Mouse (Mus musculus): Measurements from ENCODE around the gene Pepd. TPM values are rescaled to one million over a fixed set of nuclear protein-coding genes. Genes with fewer than 3 reads are reported as not detected.

Pepd gene
- polyA plus RNA-seq, 1 experiment from 2014 or later, result 44.5 TPM

- Histone ChIP-seq H3K9ac (replicated peaks; ENCODE audit: low read depth) (no peak overlapping the region), H3K4me2 (replicated peaks; ENCODE audit: low read depth, low read length) (no peak overlapping the region), H3K4me1 (ENCODE audit: insufficient read depth, low read depth, low read length) (no peaks in the 10 kb centered on the region), H3K27ac (ENCODE audit: low read length) (no peak overlapping the region), H3K4me3 (ENCODE audit: low read depth, low read length) (no peak overlapping the region), H3K9me3 (ENCODE audit: low read length) (no peaks in the 10 kb centered on the region), H3K36me3 (ENCODE audit: insufficient read depth, low read length) (no peaks in the 10 kb centered on the region), H3K27me3 (replicated peaks; ENCODE audit: insufficient read depth, low read length) (no peaks in the 10 kb centered on the region)
- 74% methylated on average over 3 of the region's 3 CpGs for WGBS
- DNase-seq (ENCODE audit: low spot score) (no peak), ATAC-seq (no peak)
- TF ChIP-seq EP300 (IDR thresholded peaks at IDR 0.05), result no peak
- no peak for TF ChIP-seq CTCF (IDR thresholded peaks at IDR 0.05)
These were observed 76.3 kb downstream of the Pepd start for GRCm38 (mm10) chr7:34988488-34988887.

- no peaks in the 10 kb centered on the region for H3K9me3 ChIP-seq (ENCODE audit: low read length)
- ATAC-seq (no peak), DNase-seq (ENCODE audit: low spot score) (no peak)
- H3K4me2 ChIP-seq (replicated peaks; ENCODE audit: low read depth, low read length), result no peak overlapping the region
- TF ChIP-seq CTCF (IDR thresholded peaks at IDR 0.05) (no peak), EP300 (IDR thresholded peaks at IDR 0.05) (no peak)
- no peaks in the 10 kb centered on the region for H3K4me1 ChIP-seq (ENCODE audit: insufficient read depth, low read depth, low read length)
- no peaks in the 10 kb centered on the region for H3K36me3 ChIP-seq (ENCODE audit: insufficient read depth, low read length)
- 95% methylated on average over 6 of the region's 6 CpGs for WGBS
- no peak overlapping the region for H3K27ac ChIP-seq (ENCODE audit: low read length)
- H3K4me3 ChIP-seq (ENCODE audit: low read depth, low read length), result no peak overlapping the region
- no peak overlapping the region for H3K9ac ChIP-seq (replicated peaks; ENCODE audit: low read depth)
- no peaks in the 10 kb centered on the region for H3K27me3 ChIP-seq (replicated peaks; ENCODE audit: insufficient read depth, low read length)
These were observed 79.6 kb downstream of the Pepd start for GRCm38 (mm10) chr7:34991731-34992246.

GRCm38 (mm10) chr7:34992766-34993165 lies 80.6 kb downstream of the Pepd start:
- ATAC-seq (no peak), DNase-seq (ENCODE audit: low spot score) (no peak)
- Histone ChIP-seq H3K36me3 (ENCODE audit: insufficient read depth, low read length) (no peaks in the 10 kb centered on the region), H3K4me2 (replicated peaks; ENCODE audit: low read depth, low read length) (no peak overlapping the region), H3K4me3 (ENCODE audit: low read depth, low read length) (no peak overlapping the region), H3K27ac (ENCODE audit: low read length) (no peak overlapping the region), H3K9ac (replicated peaks; ENCODE audit: low read depth) (no peak overlapping the region), H3K9me3 (ENCODE audit: low read length) (no peaks in the 10 kb centered on the region), H3K4me1 (ENCODE audit: insufficient read depth, low read depth, low read length) (no peaks in the 10 kb centered on the region), H3K27me3 (replicated peaks; ENCODE audit: insufficient read depth, low read length) (no peaks in the 10 kb centered on the region)
- TF ChIP-seq EP300 (IDR thresholded peaks at IDR 0.05) (no peak), CTCF (IDR thresholded peaks at IDR 0.05) (no peak)
- 83% methylated on average over 3 of the region's 3 CpGs for WGBS

- H3K4me3 ChIP-seq (ENCODE audit: low read depth, low read length), result no peak overlapping the region
- ATAC-seq, result no peak
- H3K4me1 ChIP-seq (ENCODE audit: insufficient read depth, low read depth, low read length), result no peaks in the 10 kb centered on the region
- WGBS, result 60% methylated on average over 7 of the region's 7 CpGs
- no peak for DNase-seq (ENCODE audit: low spot score)
- H3K36me3 ChIP-seq (ENCODE audit: insufficient read depth, low read length), result no peaks in the 10 kb centered on the region
- no peak overlapping the region for H3K9ac ChIP-seq (replicated peaks; ENCODE audit: low read depth)
- H3K27me3 ChIP-seq (replicated peaks; ENCODE audit: insufficient read depth, low read length), result no peaks in the 10 kb centered on the region
- no peak overlapping the region for H3K27ac ChIP-seq (ENCODE audit: low read length)
- no peak overlapping the region for H3K4me2 ChIP-seq (replicated peaks; ENCODE audit: low read depth, low read length)
- TF ChIP-seq EP300 (IDR thresholded peaks at IDR 0.05), result no peak
- no peak for TF ChIP-seq CTCF (IDR thresholded peaks at IDR 0.05)
- no peaks in the 10 kb centered on the region for H3K9me3 ChIP-seq (ENCODE audit: low read length)
These were observed 83.9 kb downstream of the Pepd start for GRCm38 (mm10) chr7:34995872-34996662.

GRCm38 (mm10) chr7:35000839-35001238 lies 88.7 kb downstream of the Pepd start:
- ATAC-seq, result peak; percentile 40; the same call in 1 of the 2 replicates
- Histone ChIP-seq H3K4me1 (ENCODE audit: insufficient read depth, low read depth, low read length) (no peaks in the 10 kb centered on the region), H3K27ac (ENCODE audit: low read length) (no peak overlapping the region), H3K9me3 (ENCODE audit: low read length) (no peaks in the 10 kb centered on the region), H3K9ac (replicated peaks; ENCODE audit: low read depth) (no peak overlapping the region), H3K36me3 (ENCODE audit: insufficient read depth, low read length) (no peaks in the 10 kb centered on the region), H3K4me2 (replicated peaks; ENCODE audit: low read depth, low read length) (no peak overlapping the region), H3K27me3 (replicated peaks; ENCODE audit: insufficient read depth, low read length) (no peaks in the 10 kb centered on the region), H3K4me3 (ENCODE audit: low read depth, low read length) (no peak overlapping the region)
- peak; percentile 55 for DNase-seq (ENCODE audit: low spot score)
- TF ChIP-seq CTCF (IDR thresholded peaks at IDR 0.05) (peak; percentile 81), EP300 (IDR thresholded peaks at IDR 0.05) (no peak)
- WGBS, result 37% methylated on average over 6 of the region's 6 CpGs

GRCm38 (mm10) chr7:35003171-35003737 lies 91.1 kb downstream of the Pepd start:
- ATAC-seq, result peak; percentile 93
- H3K27me3 ChIP-seq (replicated peaks; ENCODE audit: insufficient read depth, low read length), result no peaks in the 10 kb centered on the region
- no peaks in the 10 kb centered on the region for H3K4me1 ChIP-seq (ENCODE audit: insufficient read depth, low read depth, low read length)
- no peaks in the 10 kb centered on the region for H3K9me3 ChIP-seq (ENCODE audit: low read length)
- no peak overlapping the region for H3K27ac ChIP-seq (ENCODE audit: low read length)
- no peaks in the 10 kb centered on the region for H3K36me3 ChIP-seq (ENCODE audit: insufficient read depth, low read length)
- no peak overlapping the region for H3K4me3 ChIP-seq (ENCODE audit: low read depth, low read length)
- DNase-seq (ENCODE audit: low spot score), result peak; percentile 71
- H3K9ac ChIP-seq (replicated peaks; ENCODE audit: low read depth), result no peak overlapping the region
- no peak overlapping the region for H3K4me2 ChIP-seq (replicated peaks; ENCODE audit: low read depth, low read length)
- 55% methylated on average over 7 of the region's 7 CpGs for WGBS
- no peak for TF ChIP-seq CTCF (IDR thresholded peaks at IDR 0.05)
- no peak for TF ChIP-seq EP300 (IDR thresholded peaks at IDR 0.05)
